Mouse (Mus musculus) forebrain, embryonic 10.5 days (tissue): ENCODE results near the gene Rnd2. TPM values are rescaled to one million over a fixed set of nuclear protein-coding genes. Genes with fewer than 3 reads are reported as not detected.

Experiments
- DNase-seq: peaks from one replicate; pipeline ENCODE4 v3.0.0-alpha.2; 2017; ENCODE audit warnings: low spot score; ENCODE audit errors: extremely low spot score
- H3K27ac ChIP-seq: fragments of 300-500 bp; sonication (generic); 2 replicates; pipeline ENCODE4 v1.5.1; 2016; ENCODE audit warnings: mild to moderate bottlenecking
- H3K27me3 ChIP-seq: fragments of 300-500 bp; sonication (generic); 2 replicates; pipeline ENCODE4 v1.6.1; 2016; ENCODE audit warnings: mild to moderate bottlenecking; ENCODE audit not compliant: poor library complexity, severe bottlenecking
- H3K36me3 ChIP-seq: fragments of 300-500 bp; sonication (generic); replicated peaks from 2 replicates; pipeline ENCODE4 v1.6.1; 2016; ENCODE audit warnings: mild to moderate bottlenecking, moderate library complexity
- H3K4me1 ChIP-seq: fragments of 300-500 bp; sonication (generic); 2 replicates; pipeline ENCODE4 v1.6.1; 2016
- H3K4me3 ChIP-seq: fragments of 300-500 bp; sonication (generic); 2 replicates; pipeline ENCODE4 v1.5.1; 2016; ENCODE audit warnings: mild to moderate bottlenecking, moderate library complexity
- H3K9me3 ChIP-seq: fragments of 300-500 bp; sonication (generic); 2 replicates; pipeline ENCODE4 v1.6.1; 2016; ENCODE audit warnings: mild to moderate bottlenecking, moderate library complexity
- WGBS: fragments of 180-500 bp; shearing (Covaris S2); methylation state at CpG from one replicate; pipeline ENCODE4 v1.1.7; 2016; 5-methylcytosine and 5-hydroxymethylcytosine counted together
- polyA plus RNA-seq: library from polyadenylated mRNA; unstranded; fragments of >200 nt; fragmentation: Nextera tagmentation; extraction: Ambion mirVana; gene quantifications from 2 replicates; pipeline ENCODE4 v1.2.1, GENCODE M21; 2016

Rnd2 gene
- 28.1 and 36.9 TPM in 2 replicates for polyA plus RNA-seq

- DNase-seq: no peak
- Histone ChIP-seq H3K36me3 (peaks cover 26% of the 10 kb centered on the region), H3K4me3 (peak within 1 kb of the TSS; percentile 83), H3K4me1 (peaks cover 89% of the 10 kb centered on the region), H3K27ac (peak within 1 kb of the TSS; percentile 83), H3K27me3 (peaks cover 37% of the 10 kb centered on the region), H3K9me3 (no peaks in the 10 kb centered on the region)
- 12% methylated on average over 12 of the region's 12 CpGs for WGBS
Measured at GRCm38 (mm10) chr11:101464211-101465100, at the start of gene Rnd2. TSS of gene Rnd2 (plus strand) at chr11:101464999.

GRCm38 (mm10) chr11:101415306-101415705 lies 49.5 kb upstream of the Rnd2 start:
- Histone ChIP-seq H3K4me1 (peaks cover 21% of the 10 kb centered on the region), H3K27ac (no peak overlapping the region), H3K36me3 (peaks cover 47% of the 10 kb centered on the region), H3K9me3 (no peaks in the 10 kb centered on the region), H3K27me3 (no peaks in the 10 kb centered on the region), H3K4me3 (no peak overlapping the region)
- DNase-seq: no peak
- WGBS: 93% methylated on average over 2 of the region's 2 CpGs

GRCm38 (mm10) chr11:101416433-101417100 lies 48.2 kb upstream of the Rnd2 start:
- DNase-seq: no peak
- Histone ChIP-seq H3K27me3 (no peaks in the 10 kb centered on the region), H3K4me3 (peak overlapping the region; percentile 93), H3K4me1 (peaks cover 21% of the 10 kb centered on the region), H3K36me3 (peaks cover 34% of the 10 kb centered on the region), H3K9me3 (no peaks in the 10 kb centered on the region), H3K27ac (peak overlapping the region; percentile 94)
- WGBS: 4% methylated on average over 11 of the region's 11 CpGs

- DNase-seq: peak; percentile 88
- Histone ChIP-seq H3K27ac (peak within 1 kb of the TSS; percentile 94), H3K27me3 (no peaks in the 10 kb centered on the region), H3K9me3 (no peaks in the 10 kb centered on the region), H3K4me1 (peaks cover 21% of the 10 kb centered on the region), H3K36me3 (peaks cover 27% of the 10 kb centered on the region), H3K4me3 (peak within 1 kb of the TSS; percentile 93)
- WGBS: under 1% methylated on average over 45 of the region's 45 CpGs
Measured at GRCm38 (mm10) chr11:101417101-101417855, 47.5 kb upstream of the Rnd2 start, which contains the start of gene Aarsd1. TSS of gene Aarsd1 (minus strand) at chr11:101417615.

- H3K27me3 ChIP-seq: peaks cover 7% of the 10 kb centered on the region
- WGBS: 59% methylated on average over 6 of the region's 6 CpGs
- peaks cover 25% of the 10 kb centered on the region for H3K4me1 ChIP-seq
- peaks cover 10% of the 10 kb centered on the region for H3K36me3 ChIP-seq
- no peak overlapping the region for H3K4me3 ChIP-seq
- no peak for DNase-seq
- H3K27ac ChIP-seq: no peak overlapping the region
- H3K9me3 ChIP-seq: no peaks in the 10 kb centered on the region
Measured at GRCm38 (mm10) chr11:101418991-101419390, 45.8 kb upstream of the Rnd2 start.

- H3K27ac ChIP-seq: no peak overlapping the region
- H3K4me1 ChIP-seq: peaks cover 31% of the 10 kb centered on the region
- DNase-seq: no peak
- 15% methylated on average over 3 of the region's 3 CpGs for WGBS
- peaks cover 6% of the 10 kb centered on the region; the same call in 1 of the 2 replicates for H3K36me3 ChIP-seq
- no peaks in the 10 kb centered on the region for H3K9me3 ChIP-seq
- peaks cover 10% of the 10 kb centered on the region for H3K27me3 ChIP-seq
- no peak overlapping the region for H3K4me3 ChIP-seq
Measured at GRCm38 (mm10) chr11:101419610-101420009, 45.2 kb upstream of the Rnd2 start.

GRCm38 (mm10) chr11:101420148-101420547 lies 44.7 kb upstream of the Rnd2 start:
- Histone ChIP-seq H3K27ac (no peak overlapping the region), H3K27me3 (peaks cover 10% of the 10 kb centered on the region), H3K9me3 (no peaks in the 10 kb centered on the region), H3K36me3 (peaks cover 3% of the 10 kb centered on the region; the same call in 1 of the 2 replicates), H3K4me1 (peaks cover 32% of the 10 kb centered on the region), H3K4me3 (no peak overlapping the region)
- no peak for DNase-seq
- WGBS: 86% methylated on average over 5 of the region's 5 CpGs

- peaks cover 6% of the 10 kb centered on the region for H3K36me3 ChIP-seq
- no peaks in the 10 kb centered on the region for H3K9me3 ChIP-seq
- no peak for DNase-seq
- 4% methylated on average over 23 of the region's 23 CpGs for WGBS
- H3K4me3 ChIP-seq: peak within 1 kb of the TSS; percentile 84
- H3K4me1 ChIP-seq: peaks cover 33% of the 10 kb centered on the region
- peaks cover 10% of the 10 kb centered on the region for H3K27me3 ChIP-seq
- peak within 1 kb of the TSS; percentile 83 for H3K27ac ChIP-seq
Measured at GRCm38 (mm10) chr11:101424105-101424851, 40.5 kb upstream of the Rnd2 start, which contains the start of gene Gm27029. TSS of gene Gm27029 (minus strand) at chr11:101424796.

- under 1% methylated on average over 81 of the region's 81 CpGs for WGBS
- Histone ChIP-seq H3K27me3 (peaks cover 10% of the 10 kb centered on the region), H3K36me3 (peaks cover 14% of the 10 kb centered on the region), H3K9me3 (no peaks in the 10 kb centered on the region), H3K4me1 (peaks cover 30% of the 10 kb centered on the region), H3K27ac (peak within 1 kb of the TSS; percentile 83), H3K4me3 (peak within 1 kb of the TSS; percentile 84)
- DNase-seq: peak; percentile 98
Measured at GRCm38 (mm10) chr11:101424925-101425813, 39.6 kb upstream of the Rnd2 start, which contains the start of the genes Rundc1 and Ptges3l. TSS of gene Rundc1 (plus strand) at chr11:101425085. TSS of gene Ptges3l (minus strand) at chr11:101425333.

- Histone ChIP-seq H3K4me1 (peaks cover 30% of the 10 kb centered on the region), H3K4me3 (peak overlapping the region; percentile 84), H3K27me3 (peaks cover 10% of the 10 kb centered on the region), H3K36me3 (peaks cover 24% of the 10 kb centered on the region), H3K9me3 (no peaks in the 10 kb centered on the region), H3K27ac (no peak overlapping the region)
- no peak for DNase-seq
- WGBS: 66% methylated on average over 8 of the region's 8 CpGs
Measured at GRCm38 (mm10) chr11:101426165-101426564, 38.6 kb upstream of the Rnd2 start.

GRCm38 (mm10) chr11:101431327-101431726 lies 33.5 kb upstream of the Rnd2 start:
- WGBS: 94% methylated on average over 9 of the region's 9 CpGs
- no peaks in the 10 kb centered on the region for H3K27me3 ChIP-seq
- peaks cover 8% of the 10 kb centered on the region for H3K4me1 ChIP-seq
- H3K36me3 ChIP-seq: peaks cover 74% of the 10 kb centered on the region
- no peaks in the 10 kb centered on the region for H3K9me3 ChIP-seq
- H3K27ac ChIP-seq: no peak overlapping the region
- no peak for DNase-seq
- no peak overlapping the region for H3K4me3 ChIP-seq
